Mouse (Mus musculus): ENCODE results near the gene Slc39a5.

Slc39a5 gene

DNA sequence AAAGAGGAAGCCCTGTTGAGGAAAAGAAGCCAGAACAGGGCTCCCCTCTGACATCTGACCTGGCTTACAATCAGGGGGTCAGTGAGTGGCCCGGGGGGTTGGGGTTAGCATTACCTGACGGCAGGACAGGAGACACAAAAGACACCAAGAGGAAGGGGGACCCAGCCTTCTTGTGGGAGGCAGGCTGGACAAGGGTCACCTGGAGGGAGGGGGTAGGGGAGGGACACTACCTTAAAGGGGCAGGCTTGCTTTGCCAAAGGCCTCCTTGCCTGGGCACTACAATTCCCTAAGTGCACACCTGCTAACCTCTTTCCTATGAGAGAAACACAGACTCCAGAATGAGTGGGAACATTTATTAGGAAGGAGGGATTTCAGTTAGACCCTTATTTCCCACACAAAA is at the start of gene Slc39a5:
Gene Slc39a5 (minus strand): TSS at position 174 of the 400 bp plus-strand sequence.
- DNase-seq: no peak

DNA sequence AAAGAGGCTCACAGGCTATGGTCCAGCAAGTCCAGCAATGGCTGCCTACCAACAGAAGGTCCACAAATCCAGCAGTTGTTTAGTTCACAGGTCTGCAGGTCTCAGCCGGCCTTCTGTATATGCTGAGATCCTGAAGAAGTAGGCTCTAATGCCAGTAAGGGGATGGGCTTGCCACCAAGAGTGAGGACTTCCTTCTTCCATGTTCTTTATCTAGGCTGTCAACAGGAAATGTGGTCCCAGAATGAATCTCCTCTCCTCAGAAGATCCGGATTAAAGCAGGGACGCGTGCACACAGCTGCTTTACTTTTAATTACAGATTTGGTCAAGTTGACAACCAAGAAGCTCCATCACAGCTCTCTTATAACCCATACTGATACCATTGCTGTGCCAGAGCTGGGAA is 44.4 kb upstream of the Slc39a5 start:
- no peak for DNase-seq

DNA sequence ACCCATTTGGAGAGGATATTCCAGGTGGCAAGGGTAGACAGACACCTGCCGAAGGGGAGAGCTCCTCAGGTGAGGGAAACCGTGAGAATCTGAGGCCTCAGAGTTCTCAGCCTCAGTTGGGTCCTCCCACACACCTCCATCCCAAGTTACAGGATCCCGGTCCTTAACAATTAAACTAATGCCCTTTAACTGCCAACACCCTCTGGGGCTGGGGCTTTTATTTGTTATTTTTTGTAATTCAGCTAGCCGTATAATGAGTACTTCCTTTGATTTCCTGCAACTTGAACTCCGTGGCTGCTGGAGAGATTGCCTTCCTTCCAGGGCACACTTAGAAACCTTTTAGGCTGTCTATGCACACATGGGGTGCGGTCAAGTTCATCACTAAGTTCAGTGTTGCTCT is 43.3 kb upstream of the Slc39a5 start:
- DNase-seq: no peak

DNA sequence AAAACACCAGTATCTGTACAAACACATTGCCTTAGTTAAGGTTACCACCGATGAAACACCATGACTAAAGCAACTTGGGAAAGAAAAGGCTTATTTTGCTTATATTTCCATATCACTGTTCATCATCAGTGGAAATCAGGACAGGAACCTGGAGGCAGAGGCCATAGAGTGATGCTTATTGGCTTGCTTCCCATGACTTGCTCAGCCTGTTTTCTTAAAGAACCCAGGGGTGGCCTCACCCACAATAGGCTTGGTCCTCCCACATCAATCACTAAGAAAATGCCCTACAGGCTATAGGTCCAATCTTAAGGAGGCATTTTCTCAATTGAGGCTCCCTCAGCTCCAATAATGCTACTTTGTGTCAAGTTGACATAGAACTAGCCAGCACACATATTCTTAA is 41.7 kb upstream of the Slc39a5 start:
- DNase-seq: no peak

DNA sequence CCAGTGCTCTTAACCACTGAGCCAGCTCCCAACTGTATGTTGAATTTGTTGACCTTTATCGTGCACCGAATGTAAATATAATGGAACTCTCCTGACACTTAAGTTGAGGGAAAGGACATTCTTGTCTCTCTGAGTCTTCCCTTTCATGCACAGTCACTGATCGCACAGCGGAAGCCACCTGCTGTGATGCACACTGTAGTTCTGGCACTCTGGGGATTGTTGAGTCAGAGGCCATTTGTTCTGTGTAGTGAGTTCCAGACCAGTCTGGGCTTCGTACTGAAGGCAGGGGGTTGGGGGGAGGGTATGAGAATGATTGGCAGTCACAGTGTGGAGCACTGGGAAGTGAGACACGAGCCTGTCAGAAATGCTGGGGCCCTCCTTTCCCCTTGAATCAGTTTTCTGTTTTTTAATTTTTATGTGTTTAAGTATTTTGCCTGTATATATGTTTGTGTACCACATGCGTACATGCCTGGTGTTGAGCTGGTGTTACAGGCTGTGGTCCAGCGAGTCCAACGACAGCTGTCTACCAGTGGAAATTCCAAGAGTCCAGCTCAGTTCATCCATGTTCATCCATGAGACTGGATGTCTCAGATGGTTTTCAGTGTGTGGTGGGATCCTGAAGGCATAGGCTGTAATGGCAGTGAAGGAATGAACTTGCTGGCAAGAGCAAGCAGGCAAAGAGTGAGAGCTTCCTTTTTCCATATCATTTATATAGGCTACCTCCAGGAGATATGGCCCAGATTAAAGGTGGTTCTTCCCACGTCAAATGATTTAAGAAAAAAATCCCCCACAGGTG is 40.5 kb upstream of the Slc39a5 start:
- DNase-seq: no peak

DNA sequence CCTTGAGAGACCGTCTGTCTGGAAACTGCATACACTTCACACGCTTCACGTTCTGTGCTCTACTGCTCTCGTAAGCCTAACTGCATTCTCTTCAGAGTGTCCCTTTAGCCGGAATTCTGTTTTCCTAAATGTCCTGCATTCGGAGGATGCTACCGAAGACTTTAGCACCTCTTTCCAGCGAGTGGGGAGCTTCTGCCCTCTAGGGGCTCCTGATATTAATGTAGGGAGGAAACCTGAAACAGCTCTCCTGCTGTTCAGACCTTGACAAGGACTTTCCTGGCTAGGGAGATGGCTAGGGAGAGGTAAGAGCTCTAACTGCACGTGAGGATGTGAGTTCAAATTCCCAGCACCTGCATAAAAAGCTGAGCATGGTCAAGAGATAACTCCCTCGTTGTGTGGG is 39.4 kb upstream of the Slc39a5 start:
- no peak for DNase-seq

DNA sequence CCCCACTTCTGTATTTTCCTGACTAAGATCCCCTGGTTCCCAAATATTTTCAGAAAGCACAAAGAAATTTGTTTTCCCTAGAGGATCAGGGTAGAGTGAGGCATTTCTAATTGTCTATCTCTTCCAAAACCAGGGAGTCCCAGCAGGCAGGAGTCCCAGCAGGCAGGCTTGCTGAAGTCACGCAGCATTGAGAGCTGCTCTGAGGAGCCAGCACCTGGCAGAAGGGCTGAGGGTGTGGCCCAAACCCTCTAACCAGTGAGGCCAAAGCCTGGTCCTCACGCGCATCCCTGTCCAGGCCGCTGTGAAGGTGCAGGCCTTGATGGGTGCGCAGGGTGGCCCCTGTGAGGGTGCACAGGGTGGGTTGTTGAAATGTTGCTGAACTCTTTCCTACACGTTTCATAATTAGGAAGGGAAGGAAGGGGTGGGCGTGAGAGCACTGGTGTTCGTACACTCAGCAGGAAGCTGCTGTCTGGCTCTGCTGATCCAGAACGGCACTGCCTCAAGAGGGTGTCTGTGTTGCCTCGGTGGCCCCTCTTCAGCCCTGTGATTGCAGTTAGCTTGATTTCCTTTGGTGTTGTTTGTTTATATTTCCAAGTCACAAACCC is 37.7 kb upstream of the Slc39a5 start:
- DNase-seq: no peak

DNA sequence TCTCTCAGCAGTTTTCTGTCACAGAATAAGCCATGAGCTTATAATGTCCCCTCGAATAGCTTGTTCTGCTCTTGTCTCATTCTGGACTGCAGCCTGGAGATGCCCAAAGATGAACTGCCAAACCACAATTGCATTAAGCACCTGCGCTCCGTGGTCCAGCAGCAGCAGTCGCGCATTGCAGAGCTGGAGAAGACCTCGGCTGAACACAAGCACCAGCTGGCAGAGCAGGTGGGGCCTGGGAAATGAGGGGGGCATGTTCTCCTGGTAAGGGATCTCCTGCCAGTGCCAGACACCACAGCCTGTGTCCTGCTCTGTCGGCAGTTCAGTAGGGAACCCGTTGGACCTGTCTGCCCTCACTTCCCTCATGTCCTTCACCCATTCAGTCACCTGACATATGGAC is 35.3 kb upstream of the Slc39a5 start:
- peak; percentile 53 for DNase-seq

DNA sequence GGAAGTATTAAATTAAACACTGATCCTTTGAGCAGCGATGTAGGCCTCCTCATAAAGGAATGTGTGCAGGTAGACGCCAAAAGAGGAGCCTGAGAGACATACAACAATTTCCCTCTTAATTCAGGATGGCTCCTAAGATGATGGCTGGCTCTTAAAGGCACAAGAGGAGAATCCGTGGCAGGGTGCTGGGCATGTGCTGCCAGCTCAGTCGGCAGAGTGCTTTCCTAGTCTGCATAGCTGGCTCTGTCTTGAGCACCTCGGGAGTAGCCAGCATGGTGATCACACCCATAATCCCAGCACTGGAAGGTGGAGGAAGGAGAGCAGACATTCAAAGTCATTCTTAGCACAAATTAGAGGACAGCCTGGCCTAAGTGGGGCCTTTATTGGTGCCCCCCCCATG is 34.8 kb upstream of the Slc39a5 start:
- DNase-seq: peak; percentile 48

DNA sequence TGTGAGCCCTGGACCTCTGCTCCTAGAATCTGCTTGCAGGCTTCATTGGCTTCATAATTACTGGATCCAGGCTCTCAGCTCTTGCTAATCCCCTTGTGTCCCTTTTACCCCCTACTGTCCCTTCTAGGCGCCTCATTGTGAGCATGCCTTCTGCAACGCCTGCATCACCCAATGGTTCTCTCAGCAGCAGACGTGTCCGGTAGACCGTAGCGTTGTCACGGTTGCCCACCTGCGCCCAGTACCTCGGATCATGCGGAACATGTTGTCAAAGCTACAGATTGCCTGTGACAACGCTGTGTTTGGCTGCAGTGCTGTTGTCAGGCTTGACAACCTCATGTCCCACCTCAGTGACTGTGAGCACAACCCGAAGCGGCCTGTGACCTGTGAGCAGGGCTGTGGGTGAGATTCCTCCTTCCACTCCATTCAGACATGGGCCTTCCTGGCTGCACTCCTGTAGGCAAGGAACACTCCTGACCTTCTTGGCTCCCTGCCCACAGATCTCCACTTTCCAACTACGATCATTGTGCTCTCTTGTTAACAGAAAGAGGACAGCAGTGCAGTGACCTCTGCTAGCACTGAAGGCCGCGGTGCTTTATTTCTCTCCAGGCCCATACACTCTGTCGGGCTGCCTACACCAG is 34.3 kb upstream of the Slc39a5 start:
- peak; percentile 65 for DNase-seq

DNA sequence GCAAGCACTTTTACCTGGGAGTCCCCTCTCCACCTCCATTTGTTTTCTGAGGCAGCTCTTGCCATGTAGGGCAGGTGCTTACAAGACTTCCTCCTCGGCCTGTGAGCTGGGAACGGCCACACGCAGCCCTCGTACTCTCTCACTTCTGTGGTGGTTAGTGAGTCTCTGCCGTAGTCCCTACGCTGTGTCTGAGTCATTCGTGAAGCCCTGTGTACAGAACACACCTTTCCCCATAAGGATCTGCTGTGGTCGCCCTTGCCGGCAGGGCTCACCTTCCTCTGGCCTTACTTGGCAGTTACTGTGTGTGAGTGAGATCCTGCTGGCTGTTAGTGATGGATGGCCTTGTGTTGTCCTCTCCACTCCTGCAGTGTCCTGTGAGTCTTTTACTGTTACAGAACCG is 33.7 kb upstream of the Slc39a5 start:
- peak; percentile 27 for DNase-seq

DNA sequence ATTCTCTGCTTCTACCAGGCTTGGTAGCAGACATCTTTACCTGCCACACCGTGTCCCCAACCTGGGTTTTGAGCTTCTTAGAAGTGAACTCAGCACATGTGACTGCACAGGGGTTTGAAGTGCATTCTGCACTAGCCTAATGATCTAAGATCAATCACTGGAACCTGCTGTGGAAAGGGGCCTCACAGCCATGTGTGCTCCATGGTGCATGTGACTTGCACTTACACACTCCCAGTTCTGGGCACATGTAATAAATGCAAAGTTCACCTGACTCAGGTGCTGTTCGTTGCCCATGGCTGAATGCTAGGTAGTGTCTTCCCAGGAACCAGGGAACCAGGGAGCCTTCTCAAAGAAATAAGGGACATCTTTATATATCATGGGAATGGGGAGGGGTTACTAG is 32.4 kb upstream of the Slc39a5 start:
- DNase-seq: no peak

DNA sequence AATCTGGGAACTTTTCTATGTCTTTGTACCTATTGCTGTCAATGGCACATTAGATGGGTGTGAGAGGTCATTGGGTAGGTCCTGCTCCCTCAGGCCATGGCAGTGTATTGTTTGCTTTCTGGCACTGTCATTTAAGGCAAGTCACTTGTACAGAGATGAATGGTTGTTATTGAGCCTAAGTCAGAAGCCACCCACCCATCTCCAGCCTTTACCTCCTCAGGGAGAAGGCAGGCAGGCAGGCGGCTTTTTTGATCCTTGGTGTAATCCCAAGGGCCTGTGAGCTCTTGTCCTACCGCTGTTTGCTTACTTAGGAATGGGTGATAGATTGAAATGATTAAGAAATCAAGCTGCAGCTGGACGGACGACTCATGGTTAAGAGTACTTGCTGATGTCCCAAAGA is 28.4 kb upstream of the Slc39a5 start:
- DNase-seq: no peak

DNA sequence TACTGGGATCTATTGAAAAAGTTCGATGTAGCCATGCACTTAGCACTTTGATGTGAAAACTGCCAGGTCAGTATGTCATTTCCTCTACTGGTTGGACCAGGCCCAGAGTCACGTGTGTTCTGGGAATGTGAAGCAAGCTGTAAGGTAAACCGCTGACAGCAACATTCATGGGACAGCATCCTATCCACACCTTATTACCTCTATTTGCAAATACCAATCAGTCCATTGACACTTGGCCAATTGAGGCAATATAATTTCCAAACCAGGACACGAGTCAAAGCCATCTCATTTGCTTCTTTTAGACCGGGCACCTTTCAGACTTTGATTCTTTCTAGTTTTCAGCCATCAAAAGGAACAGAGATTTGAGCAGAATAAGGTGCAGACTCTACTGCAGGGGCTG is 28.0 kb upstream of the Slc39a5 start:
- no peak for DNase-seq

DNA sequence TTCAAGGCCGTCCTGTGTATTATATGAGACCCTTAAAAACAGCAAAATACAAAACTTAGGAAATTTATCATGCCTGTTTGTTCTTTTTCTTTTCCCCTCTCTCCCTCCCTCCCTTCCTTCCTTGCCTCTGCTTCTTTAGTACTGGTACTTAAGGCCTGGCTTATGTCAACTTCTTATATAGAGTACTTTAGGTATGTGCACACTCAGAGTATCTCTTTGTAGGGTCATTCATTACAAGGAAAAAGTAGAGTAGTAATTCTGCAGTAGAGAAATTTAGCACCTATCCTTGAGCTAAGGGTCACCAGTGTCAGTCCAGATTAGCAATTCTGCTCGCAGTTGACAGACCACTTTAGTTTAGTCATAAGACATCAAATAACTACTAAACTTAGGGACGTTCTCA is 24.2 kb upstream of the Slc39a5 start:
- DNase-seq: no peak

DNA sequence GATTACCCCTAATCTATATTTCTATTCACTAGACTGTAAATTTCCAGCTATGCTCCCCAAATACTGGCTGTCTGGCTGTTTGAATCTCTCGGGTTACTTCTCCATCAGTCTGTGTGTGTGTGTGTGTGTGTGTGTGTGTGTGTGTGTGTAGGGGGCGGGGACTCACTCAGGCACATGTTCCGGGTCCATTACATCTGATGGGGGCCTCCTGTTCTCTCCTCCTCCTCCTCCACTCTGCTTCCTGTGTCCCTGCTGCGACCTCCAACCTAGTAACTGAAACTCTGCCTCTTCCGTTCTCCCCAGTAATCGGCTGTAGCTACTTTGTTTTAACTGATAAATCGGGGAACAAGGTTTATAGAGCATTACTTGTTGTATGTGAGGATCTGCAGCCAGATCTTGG is 23.6 kb upstream of the Slc39a5 start:
- no peak for DNase-seq

DNA sequence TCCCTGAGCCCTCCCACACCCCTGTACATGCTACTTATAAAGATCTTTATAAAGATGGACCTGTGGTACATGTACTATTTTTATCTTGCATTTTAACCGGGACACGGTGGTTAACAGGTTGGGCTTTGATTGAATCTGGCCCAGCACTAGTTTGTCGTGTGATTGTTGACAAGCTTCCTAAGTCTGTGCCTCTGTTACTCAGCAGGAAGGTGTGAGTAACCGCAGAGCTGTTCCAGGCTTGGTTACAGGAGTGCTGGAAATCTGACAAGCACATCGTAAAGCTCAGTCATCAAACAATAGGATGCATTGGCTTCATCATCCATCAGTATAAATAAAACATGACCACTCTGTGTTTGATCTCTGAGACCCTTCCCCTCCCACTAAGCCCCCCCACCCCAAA is 21.4 kb upstream of the Slc39a5 start:
- peak; percentile 33 for DNase-seq

DNA sequence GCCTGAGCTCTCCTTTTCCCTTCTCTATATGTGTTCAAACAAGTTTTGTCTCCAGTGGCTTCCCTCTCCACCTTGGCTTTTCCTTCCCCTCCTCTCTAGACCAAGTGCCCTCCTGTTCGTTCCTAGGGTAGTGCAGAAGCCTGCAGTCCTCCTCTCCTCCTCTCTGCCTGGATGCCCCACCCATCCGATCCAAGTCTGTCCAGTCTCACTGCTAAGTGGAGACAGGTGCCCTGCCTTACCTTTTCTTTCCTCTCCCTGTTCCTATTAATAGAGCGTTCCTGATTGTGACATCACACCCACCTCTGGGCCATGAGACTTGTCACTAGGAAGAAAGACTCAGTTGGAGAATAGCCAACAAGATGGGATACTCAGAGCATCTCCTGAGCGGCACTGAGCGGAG is 13.8 kb upstream of the Slc39a5 start:
- no peak for DNase-seq

DNA sequence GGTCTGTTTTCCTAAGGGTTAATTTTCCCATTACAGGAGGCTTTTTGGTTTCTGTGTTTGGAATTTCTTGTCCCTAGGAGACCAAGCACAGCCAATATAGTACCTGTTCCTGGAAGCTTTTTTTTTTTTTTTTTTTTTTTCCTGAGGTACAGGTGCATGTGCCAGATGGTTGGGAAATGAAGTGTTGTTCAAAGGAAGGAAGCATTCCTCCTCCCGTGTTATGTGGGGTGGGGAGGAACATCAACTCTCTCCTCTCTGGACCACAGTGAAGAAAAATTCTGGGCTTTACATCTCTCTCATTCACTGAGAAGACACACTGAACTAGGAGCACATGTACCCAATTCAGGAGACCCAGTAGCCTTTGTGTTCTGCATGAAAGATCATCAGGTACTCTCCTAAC is 12.0 kb upstream of the Slc39a5 start:
- no peak for DNase-seq

DNA sequence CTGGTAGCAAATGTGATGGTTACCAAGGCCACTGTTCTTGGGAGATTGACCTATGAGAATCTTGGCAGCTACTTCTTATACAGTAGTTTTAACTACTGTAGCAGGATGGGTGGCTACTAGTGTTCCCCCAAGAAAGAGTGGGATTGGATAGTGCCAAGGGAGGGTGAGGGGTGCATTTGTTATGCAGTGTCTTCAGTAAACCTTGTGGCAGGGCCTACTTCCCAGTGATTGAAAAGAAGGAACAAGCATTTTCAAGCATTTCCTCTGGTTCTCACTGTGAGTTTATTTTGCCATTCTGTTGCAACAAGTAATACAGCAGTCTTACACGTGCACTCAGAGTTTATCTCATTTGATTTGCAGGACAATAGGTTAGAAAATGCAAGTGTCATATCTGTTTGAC is 11.5 kb upstream of the Slc39a5 start:
- DNase-seq: no peak

DNA sequence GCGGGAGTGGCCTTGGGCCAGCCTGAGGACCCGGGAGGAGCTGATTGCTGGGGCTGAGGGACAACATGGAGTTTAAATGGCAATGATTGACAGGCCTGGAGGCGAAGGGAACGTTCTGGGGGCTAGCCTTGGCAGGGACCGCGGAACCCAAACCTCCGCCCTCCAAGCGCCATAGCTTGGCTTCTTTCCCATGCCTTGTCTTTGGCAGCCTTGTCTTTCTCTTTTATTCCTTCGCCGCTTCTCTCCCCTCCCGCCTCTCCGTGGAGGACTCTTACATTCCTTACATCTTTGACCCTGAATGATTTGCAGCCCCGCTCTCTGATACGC is 11.0 kb upstream of the Slc39a5 start:
- DNase-seq: peak; percentile 48

DNA sequence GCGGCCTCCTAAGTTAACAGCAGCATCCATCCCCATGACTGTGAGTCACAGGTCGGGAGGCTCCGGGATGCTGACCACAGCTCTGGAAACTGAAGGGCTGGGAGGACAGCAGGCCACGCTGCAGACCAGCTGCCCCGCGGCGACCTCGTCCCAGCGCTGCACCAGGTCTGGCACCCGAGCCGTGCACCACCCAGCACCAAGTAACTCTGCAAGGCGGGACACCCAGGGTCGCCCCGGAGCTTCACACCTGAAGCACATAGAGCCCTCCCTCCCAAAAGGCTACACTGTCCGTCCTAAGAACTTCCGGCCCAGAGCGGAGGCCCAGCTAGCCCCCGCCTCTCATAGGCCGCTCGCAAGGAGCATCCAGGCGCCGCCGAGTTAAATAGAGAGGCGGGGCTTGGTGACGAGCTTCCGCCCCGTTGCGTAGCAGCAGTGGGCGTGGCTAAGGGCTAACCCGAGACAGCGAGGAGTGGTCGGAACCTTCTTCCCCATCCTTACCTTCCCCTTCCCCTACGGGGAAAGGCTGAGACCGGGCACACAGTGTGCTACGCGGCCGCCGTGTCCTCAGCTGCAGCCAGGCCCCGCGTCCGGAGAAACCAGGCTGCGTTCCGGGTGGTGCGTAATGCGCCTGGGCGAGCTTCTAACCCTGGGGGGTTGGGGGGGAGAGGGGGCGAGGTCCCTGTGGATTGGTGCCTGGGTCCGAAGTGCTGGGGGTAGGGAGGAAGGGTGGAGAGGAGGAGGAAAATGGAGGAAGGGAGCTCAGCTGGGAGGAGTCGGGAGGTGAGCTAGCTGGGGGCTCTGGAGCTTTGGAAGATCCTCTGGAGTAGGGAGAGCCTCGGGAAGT is 10.4 kb upstream of the Slc39a5 start, which contains the start of the genes Nabp2 and Rnf41:
Gene Nabp2 (minus strand): TSS at position 282 of the 844 bp plus-strand sequence.
Gene Rnf41 (plus strand): TSS at position 447 of the 844 bp plus-strand sequence.
- peak; percentile 93 for DNase-seq

DNA sequence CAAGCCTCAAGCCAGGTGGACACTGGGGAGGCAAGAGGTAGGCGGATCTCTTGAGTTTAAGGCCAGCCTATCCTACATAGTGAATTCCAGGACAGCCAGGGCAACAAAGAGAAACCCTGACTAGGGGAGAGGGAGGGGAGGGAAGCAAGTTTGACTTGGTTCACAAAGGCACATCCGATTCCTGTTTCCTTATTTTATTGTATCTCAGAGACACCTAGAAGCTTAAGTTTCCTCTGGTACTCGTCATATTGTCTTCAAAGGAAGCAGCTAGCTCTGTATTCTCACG is 9.5 kb upstream of the Slc39a5 start:
- no peak for DNase-seq

All from cerebellum, adult 8-10 months (tissue).